Mouse (Mus musculus): ENCODE measurements at regions not wholly inside any gene's neighbourhood (a gene's known extent, or its start where the extent isn't known, plus 50 kb on each side); places are given as distances from the start of the nearest gene placed in this dataset.
"Not testable (repeated sequence)": the region's sequence is repeated elsewhere in the genome, so short reads cannot be mapped to it uniquely, and the experiment has no call there.

- peak in 1 of 2 experiments; percentile 10 for DNase-seq
Measured at GRCm38 (mm10) chr14:66584699-66585098, 575.7 kb upstream of the Gulo start.

- DNase-seq, result no peak
Measured at GRCm38 (mm10) chr14:66579904-66580492, 571.0 kb upstream of the Gulo start.

GRCm38 (mm10) chr14:66566600-66566999 is 557.6 kb upstream of the Gulo start:
- DNase-seq, result no peak

- no peak for DNase-seq
Measured at GRCm38 (mm10) chr14:66562744-66563143, 553.7 kb upstream of the Gulo start.

GRCm38 (mm10) chr14:66561715-66562114 is 552.7 kb upstream of the Gulo start:
- DNase-seq, result no peak

GRCm38 (mm10) chr14:66561042-66561590 is 552.1 kb upstream of the Gulo start:
- no peak for DNase-seq

- no peak for DNase-seq
Measured at GRCm38 (mm10) chr14:66558393-66558792, 549.4 kb upstream of the Gulo start.

- DNase-seq, result no peak
Measured at GRCm38 (mm10) chr14:66557631-66558030, 548.6 kb upstream of the Gulo start.

GRCm38 (mm10) chr14:66538498-66538897 is 529.5 kb upstream of the Gulo start:
- no peak for DNase-seq

- DNase-seq, result no peak
Measured at GRCm38 (mm10) chr14:66534671-66535070, 525.7 kb upstream of the Gulo start.

- DNase-seq, result no peak
Measured at GRCm38 (mm10) chr14:66528135-66528534, 519.1 kb upstream of the Gulo start.

- no peak for DNase-seq
Measured at GRCm38 (mm10) chr14:66527061-66527460, 518.1 kb upstream of the Gulo start.

GRCm38 (mm10) chr14:66522856-66523400 is 513.9 kb upstream of the Gulo start:
- DNase-seq, result peak; percentile 23 to 40

- no peak for DNase-seq
Measured at GRCm38 (mm10) chr14:66521836-66522629, 513.0 kb upstream of the Gulo start.

- no peak for DNase-seq
Measured at GRCm38 (mm10) chr14:66516770-66517169, 507.8 kb upstream of the Gulo start.

GRCm38 (mm10) chr14:66510750-66511149 is 501.7 kb upstream of the Gulo start:
- peak in 1 of 2 experiments; percentile 31 for DNase-seq

- DNase-seq, result no peak
Measured at GRCm38 (mm10) chr14:66510218-66510617, 501.2 kb upstream of the Gulo start.

GRCm38 (mm10) chr14:66509706-66510105 is 500.7 kb upstream of the Gulo start:
- no peak for DNase-seq

- DNase-seq, result no peak
Measured at GRCm38 (mm10) chr14:66501995-66502394, 493.0 kb upstream of the Gulo start.

GRCm38 (mm10) chr14:66499896-66500295 is 490.9 kb upstream of the Gulo start:
- peak; percentile 61 to 67 for DNase-seq

GRCm38 (mm10) chr14:66495146-66495545 is 486.1 kb upstream of the Gulo start:
- DNase-seq, result no peak

GRCm38 (mm10) chr14:66494518-66494923 is 485.5 kb upstream of the Gulo start:
- DNase-seq, result peak; percentile 59 to 67

- no peak for DNase-seq
Measured at GRCm38 (mm10) chr14:66493691-66494121, 484.7 kb upstream of the Gulo start.

GRCm38 (mm10) chr14:66484751-66485150 is 475.7 kb upstream of the Gulo start:
- not testable (repeated sequence) for DNase-seq
